Mouse (Mus musculus): ENCODE data around the gene Ptger4. TPM values are rescaled to one million over a fixed set of nuclear protein-coding genes. Genes with fewer than 3 reads are reported as not detected.

Gene Ptger4
- polyA plus RNA-seq, 1 experiment from 2014 or later = 6.3 TPM

GRCm38 (mm10) chr15:5273981-5274380 lies 30.0 kb upstream of the Ptger4 start:
- ATAC-seq (ENCODE audit: low FRiP score, low TSS enrichment) = no peak
- Histone ChIP-seq H3K9ac (ENCODE audit: low read length) (no peak overlapping the region), H3K36me3 (ENCODE audit: control insufficient read depth, insufficient read depth, low read length) (no peaks in the 10 kb centered on the region), H3K4me2 (replicated peaks; ENCODE audit: low read depth) (no peak overlapping the region), H3K27ac (replicated peaks) (no peak overlapping the region), H3K27me3 (ENCODE audit: control insufficient read depth, insufficient read depth, low read length) (no peaks in the 10 kb centered on the region), H3K9me3 (ENCODE audit: control insufficient read depth, low read length) (no peaks in the 10 kb centered on the region), H3K4me3 (ENCODE audit: low read depth, low read length) (no peak overlapping the region), H3K4me1 (replicated peaks; ENCODE audit: control insufficient read depth, insufficient read depth) (no peaks in the 10 kb centered on the region)
- WGBS = 82% methylated on average over 1 of the region's 1 CpGs
- TF ChIP-seq EP300 (optimal IDR thresholded peaks at IDR 0.05) = no peak
- TF ChIP-seq CTCF (IDR thresholded peaks at IDR 0.05; ENCODE audit: low read depth) = no peak
- no peak for DNase-seq (ENCODE audit: low spot score)

- Histone ChIP-seq H3K4me3 (ENCODE audit: low read depth, low read length) (no peak overlapping the region), H3K4me2 (replicated peaks; ENCODE audit: low read depth) (no peak overlapping the region), H3K27me3 (ENCODE audit: control insufficient read depth, insufficient read depth, low read length) (no peaks in the 10 kb centered on the region), H3K36me3 (ENCODE audit: control insufficient read depth, insufficient read depth, low read length) (no peaks in the 10 kb centered on the region), H3K9ac (ENCODE audit: low read length) (no peak overlapping the region), H3K4me1 (replicated peaks; ENCODE audit: control insufficient read depth, insufficient read depth) (no peaks in the 10 kb centered on the region), H3K9me3 (ENCODE audit: control insufficient read depth, low read length) (no peaks in the 10 kb centered on the region), H3K27ac (replicated peaks) (no peak overlapping the region)
- DNase-seq (ENCODE audit: low spot score) (no peak), ATAC-seq (ENCODE audit: low FRiP score, low TSS enrichment) (no peak)
- TF ChIP-seq CTCF (IDR thresholded peaks at IDR 0.05; ENCODE audit: low read depth) = no peak
- TF ChIP-seq EP300 (optimal IDR thresholded peaks at IDR 0.05) = no peak
- 53% methylated on average over 3 of the region's 3 CpGs for WGBS
These were observed 22.1 kb upstream of the Ptger4 start for GRCm38 (mm10) chr15:5266095-5266494.

- Histone ChIP-seq H3K9ac (ENCODE audit: low read length) (no peak overlapping the region), H3K4me2 (replicated peaks; ENCODE audit: low read depth) (no peak overlapping the region), H3K36me3 (ENCODE audit: control insufficient read depth, insufficient read depth, low read length) (no peaks in the 10 kb centered on the region), H3K27ac (replicated peaks) (no peak overlapping the region), H3K9me3 (ENCODE audit: control insufficient read depth, low read length) (no peaks in the 10 kb centered on the region), H3K4me1 (replicated peaks; ENCODE audit: control insufficient read depth, insufficient read depth) (no peaks in the 10 kb centered on the region), H3K27me3 (ENCODE audit: control insufficient read depth, insufficient read depth, low read length) (no peaks in the 10 kb centered on the region), H3K4me3 (ENCODE audit: low read depth, low read length) (no peak overlapping the region)
- DNase-seq (ENCODE audit: low spot score) = no peak
- TF ChIP-seq CTCF (IDR thresholded peaks at IDR 0.05; ENCODE audit: low read depth) = no peak
- no peak for TF ChIP-seq EP300 (optimal IDR thresholded peaks at IDR 0.05)
- ATAC-seq (ENCODE audit: low FRiP score, low TSS enrichment) = no peak
- WGBS = 72% methylated on average over 10 of the region's 10 CpGs
These were observed 19.0 kb upstream of the Ptger4 start for GRCm38 (mm10) chr15:5262874-5263504.

- WGBS = 85% methylated on average over 13 of the region's 13 CpGs
- Histone ChIP-seq H3K36me3 (ENCODE audit: control insufficient read depth, insufficient read depth, low read length) (no peaks in the 10 kb centered on the region), H3K4me1 (replicated peaks; ENCODE audit: control insufficient read depth, insufficient read depth) (no peaks in the 10 kb centered on the region), H3K9me3 (ENCODE audit: control insufficient read depth, low read length) (no peaks in the 10 kb centered on the region), H3K9ac (ENCODE audit: low read length) (no peak overlapping the region), H3K4me3 (ENCODE audit: low read depth, low read length) (no peak overlapping the region), H3K27me3 (ENCODE audit: control insufficient read depth, insufficient read depth, low read length) (no peaks in the 10 kb centered on the region), H3K27ac (replicated peaks) (no peak overlapping the region), H3K4me2 (replicated peaks; ENCODE audit: low read depth) (no peak overlapping the region)
- ATAC-seq (ENCODE audit: low FRiP score, low TSS enrichment) = no peak
- no peak for DNase-seq (ENCODE audit: low spot score)
- TF ChIP-seq CTCF (IDR thresholded peaks at IDR 0.05; ENCODE audit: low read depth) = no peak
- TF ChIP-seq EP300 (optimal IDR thresholded peaks at IDR 0.05) = no peak
These were observed 18.2 kb upstream of the Ptger4 start for GRCm38 (mm10) chr15:5262095-5262667.

GRCm38 (mm10) chr15:5261004-5261403 lies 17.0 kb upstream of the Ptger4 start:
- no peak overlapping the region for H3K4me3 ChIP-seq (ENCODE audit: low read depth, low read length)
- WGBS = 85% methylated on average over 3 of the region's 3 CpGs

GRCm38 (mm10) chr15:5260183-5260582 lies 16.2 kb upstream of the Ptger4 start:
- Histone ChIP-seq H3K4me2 (replicated peaks; ENCODE audit: low read depth) (no peak overlapping the region), H3K4me1 (replicated peaks; ENCODE audit: control insufficient read depth, insufficient read depth) (no peaks in the 10 kb centered on the region), H3K4me3 (ENCODE audit: low read depth, low read length) (no peak overlapping the region), H3K9ac (ENCODE audit: low read length) (no peak overlapping the region), H3K36me3 (ENCODE audit: control insufficient read depth, insufficient read depth, low read length) (no peaks in the 10 kb centered on the region), H3K9me3 (ENCODE audit: control insufficient read depth, low read length) (no peaks in the 10 kb centered on the region), H3K27ac (replicated peaks) (no peak overlapping the region), H3K27me3 (ENCODE audit: control insufficient read depth, insufficient read depth, low read length) (no peaks in the 10 kb centered on the region)
- DNase-seq (ENCODE audit: low spot score) (no peak), ATAC-seq (ENCODE audit: low FRiP score, low TSS enrichment) (no peak)
- TF ChIP-seq CTCF (IDR thresholded peaks at IDR 0.05; ENCODE audit: low read depth) (no peak), EP300 (optimal IDR thresholded peaks at IDR 0.05) (no peak)
- WGBS = 53% methylated on average over 5 of the region's 5 CpGs

More at GRCm38 (mm10) chr15:5261004-5261403, 17.0 kb upstream of the Ptger4 start:
- ATAC-seq (ENCODE audit: low FRiP score, low TSS enrichment) (no peak), DNase-seq (ENCODE audit: low spot score) (no peak)
- H3K4me1 ChIP-seq (replicated peaks; ENCODE audit: control insufficient read depth, insufficient read depth) = no peaks in the 10 kb centered on the region
- no peaks in the 10 kb centered on the region for H3K27me3 ChIP-seq (ENCODE audit: control insufficient read depth, insufficient read depth, low read length)
- no peaks in the 10 kb centered on the region for H3K9me3 ChIP-seq (ENCODE audit: control insufficient read depth, low read length)
- H3K9ac ChIP-seq (ENCODE audit: low read length) = no peak overlapping the region
- H3K27ac ChIP-seq (replicated peaks) = no peak overlapping the region
- TF ChIP-seq CTCF (IDR thresholded peaks at IDR 0.05; ENCODE audit: low read depth) = no peak
- no peak overlapping the region for H3K4me2 ChIP-seq (replicated peaks; ENCODE audit: low read depth)
- H3K36me3 ChIP-seq (ENCODE audit: control insufficient read depth, insufficient read depth, low read length) = no peaks in the 10 kb centered on the region
